ENCODE assay signal across 9 mouse cellular contexts in the genomic region with DNA sequence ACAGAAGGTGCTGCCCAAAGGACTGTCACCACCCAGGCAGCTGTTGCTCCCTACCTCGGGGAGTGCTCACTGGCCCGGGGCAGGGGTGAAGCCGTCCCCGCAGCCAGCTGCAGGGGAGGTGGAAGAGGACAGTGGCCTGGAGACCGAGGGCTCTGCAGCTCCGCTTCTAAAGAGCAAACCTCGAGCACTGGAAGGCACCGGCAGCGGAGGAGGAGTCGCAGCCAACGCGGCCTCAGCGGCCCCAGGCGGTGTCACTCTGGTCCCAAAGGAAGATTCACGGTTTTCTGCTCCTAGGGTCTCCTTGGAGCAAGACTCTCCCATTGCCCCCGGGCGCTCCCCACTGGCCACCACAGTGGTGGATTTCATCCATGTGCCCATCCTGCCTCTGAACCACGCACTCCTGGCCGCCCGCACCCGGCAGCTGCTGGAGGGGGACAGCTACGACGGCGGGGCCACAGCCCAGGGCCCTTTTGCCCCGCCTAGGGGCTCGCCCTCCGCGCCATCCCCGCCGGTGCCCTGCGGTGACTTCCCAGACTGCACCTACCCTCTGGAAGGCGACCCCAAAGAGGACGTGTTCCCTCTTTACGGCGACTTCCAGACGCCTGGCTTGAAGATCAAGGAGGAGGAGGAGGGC. TPM values are rescaled to one million over a fixed set of nuclear protein-coding genes. Genes with fewer than 3 reads are reported as not detected.
DNase-seq lines count a peak whose midpoint lies in the region; ATAC-seq and TF ChIP-seq lines count a peak whose summit lies in the region.
"Had no signal": no experiment of that assay in that cellular context is flagged by ENCODE, and none has a peak within 500 bp of the region (broad histone marks: within the 10 kb centered on the region; RNA-seq: fewer than 3 reads in every experiment).

No protein-coding gene starts in this region.

- peaks cover 2 to 7% of the 10 kb centered on the region in 2 experiments; a peak in 3 of 4 replicates for H3K4me1 ChIP-seq in ES-E14 (ENCODE audit: control insufficient read depth in 2 of 2, insufficient read depth in 2 of 2, low read length in 2 of 2, poor library complexity in 1 of 2)
- peaks cover 21% of the 10 kb centered on the region for H3K4me1 ChIP-seq in hindbrain, embryonic 12.5 days
- peaks cover 24% of the 10 kb centered on the region for H3K4me1 ChIP-seq in midbrain, embryonic 10.5 days
- peaks cover 21% of the 10 kb centered on the region for H3K4me1 ChIP-seq in stomach, embryonic 15.5 days

- peak overlapping the region; percentile 59 for H3K9ac ChIP-seq in ES-E14 (ENCODE audit: insufficient read depth, low read depth, low read length, poor library complexity, severe bottlenecking)
- H3K9ac ChIP-seq in hindbrain, embryonic 12.5 days: peak overlapping the region; percentile 64
- H3K9ac ChIP-seq in stomach, embryonic 15.5 days: no peak overlapping the region

- 0 out of 2 replicates have a peak, but pooled peaks have one; percentile 39 for ATAC-seq in erythroid progenitor cell, adult 5-6 weeks (replicated peaks; ENCODE audit: low FRiP score, poor library complexity, severe bottlenecking)
- peak; percentile 41 for ATAC-seq in hindbrain, embryonic 12.5 days (ENCODE audit: low FRiP score)
- ATAC-seq in stomach, embryonic 15.5 days (ENCODE audit: insufficient read depth, low FRiP score, low read depth): peak; percentile 15

- DNase-seq in ES-E14 (ENCODE audit: low read depth, low spot score): peak; percentile 22
- DNase-seq in adrenal gland, postnatal 36 days: peak; percentile 17 to 20
- peak; percentile 36 to 38 for DNase-seq in left cerebral cortex, postnatal 25 days (ENCODE audit: low spot score in 2 of 2)
- peak; percentile 64 for DNase-seq in midbrain, embryonic 10.5 days (ENCODE audit: low spot score)
- no peak for DNase-seq in adipocyte (ENCODE audit: low spot score)

- no peak overlapping the region for H3K27ac ChIP-seq in ES-E14 (ENCODE audit: insufficient read depth, low read depth, low read length, poor library complexity, severe bottlenecking)
- H3K27ac ChIP-seq in hindbrain, embryonic 12.5 days: no peak overlapping the region
- peak overlapping the region; percentile 67 for H3K27ac ChIP-seq in midbrain, embryonic 10.5 days (replicated peaks)
- no peak overlapping the region for H3K27ac ChIP-seq in stomach, embryonic 15.5 days

- in situ Hi-C loops in ES-E14 (cut with MboI; ENCODE audit: low sequenced_read_pairs in 2 of 2, unreplicated experiment in 2 of 2): no loop called here

- 1% methylated on average over 36 of the region's 36 CpGs for WGBS in hindbrain, embryonic 12.5 days
- under 1% methylated on average over 36 of the region's 36 CpGs for WGBS in midbrain, embryonic 10.5 days
- WGBS in stomach, embryonic 15.5 days: under 1% methylated on average over 30 of the region's 36 CpGs

- intact Hi-C loops in left cerebral cortex, postnatal 25 days (cut with DNase I): loop anchor here (5.0 kb wide), 1 partner anchor 199 kb away; no protein-coding TSS in a partner anchor

- H3K36me3 ChIP-seq in ES-E14 (ENCODE audit: control insufficient read depth, insufficient read depth, low read length, poor library complexity, severe bottlenecking): no peaks in the 10 kb centered on the region
- no peaks in the 10 kb centered on the region for H3K36me3 ChIP-seq in hindbrain, embryonic 12.5 days
- H3K36me3 ChIP-seq in midbrain, embryonic 10.5 days: no peaks in the 10 kb centered on the region
- no peaks in the 10 kb centered on the region for H3K36me3 ChIP-seq in stomach, embryonic 15.5 days

- H3K4me3 ChIP-seq in ES-E14 (ENCODE audit: insufficient read depth in 1 of 2, low read depth in 1 of 2, low read length in 2 of 2, poor library complexity in 1 of 2, severe bottlenecking in 1 of 2): peak overlapping the region; percentile 69 to 73
- H3K4me3 ChIP-seq in hindbrain, embryonic 12.5 days: peak overlapping the region; percentile 67
- peak overlapping the region; percentile 73 for H3K4me3 ChIP-seq in midbrain, embryonic 10.5 days
- peak overlapping the region; percentile 53 for H3K4me3 ChIP-seq in stomach, embryonic 15.5 days (replicated peaks)
- H3K4me3 ChIP-seq: myocyte had no signal

- peak overlapping the region; percentile 94 for H3K4me2 ChIP-seq in hindbrain, embryonic 12.5 days (replicated peaks)
- H3K4me2 ChIP-seq in stomach, embryonic 15.5 days: peak overlapping the region; percentile 97

- H3K9me3 ChIP-seq in ES-E14 (ENCODE audit: control insufficient read depth, insufficient read depth, low read depth, low read length): no peaks in the 10 kb centered on the region
- H3K9me3 ChIP-seq in hindbrain, embryonic 12.5 days (replicated peaks): no peaks in the 10 kb centered on the region
- H3K9me3 ChIP-seq in midbrain, embryonic 10.5 days (replicated peaks): no peaks in the 10 kb centered on the region
- H3K9me3 ChIP-seq in stomach, embryonic 15.5 days: no peaks in the 10 kb centered on the region

- H3K27me3 ChIP-seq in hindbrain, embryonic 12.5 days: peaks cover 57% of the 10 kb centered on the region
- peaks cover 56% of the 10 kb centered on the region for H3K27me3 ChIP-seq in midbrain, embryonic 10.5 days (ENCODE audit: low read depth, poor library complexity, severe bottlenecking)
- peaks cover 26% of the 10 kb centered on the region for H3K27me3 ChIP-seq in stomach, embryonic 15.5 days (replicated peaks)

TF ChIP-seq in ES-E14, 5 proteins besides CTCF, POLR2A, EP300 and RAD21:
- TF ChIP-seq ZC3H11A (IDR thresholded peaks at IDR 0.05; ENCODE audit: borderline replicate concordance, low read depth, low read length) (no peak), CHD2 (IDR thresholded peaks at IDR 0.05; ENCODE audit: low read depth, low read length) (no peak), HCFC1 (IDR thresholded peaks at IDR 0.05; ENCODE audit: borderline replicate concordance, insufficient read depth, low read length) (no peak)

RNA-seq across cellular contexts. Expression of a gene that starts 1.5 kb away (rescaled TPM):
- total RNA-seq in ES-E14 (2012; rRNA removed): 0.27 and 0.48 TPM in 2 replicates
- total RNA-seq in adrenal gland, postnatal 36 days (2021): under 1 TPM; 0.07 to 0.13 TPM
- total RNA-seq in erythroid progenitor cell, adult 5-6 weeks (2015; ENCODE audit: low replicate concordance): not detected in 2 replicates
- not detected in 2 replicates for total RNA-seq in erythroid progenitor cell, adult 5-6 weeks (2017; ENCODE audit: low replicate concordance)
- polyA plus RNA-seq in hindbrain, embryonic 12.5 days (2016; fragmentation: Nextera tagmentation; extraction: Ambion mirVana): 0.59 and 0.87 TPM in 2 replicates
- total RNA-seq in left cerebral cortex, postnatal 25 days (2021): 10 to 100 TPM; 19.2 to 20.1 TPM
- 0.04 and 0.07 TPM in 2 replicates for polyA plus RNA-seq in midbrain, embryonic 10.5 days (2016; fragmentation: Nextera tagmentation; extraction: Ambion mirVana)
- polyA plus RNA-seq in stomach, embryonic 15.5 days (2015; fragmentation: Nextera tagmentation; extraction: Ambion mirVana): 0.30 and 0.34 TPM in 2 replicates
- polyA plus RNA-seq: myocyte had no signal

Comparison
In these comparisons a context has a peak if more than half of its experiments do, and no peak if none do; other contexts are left out.
1. RNA of a gene that starts 1.5 kb away (total RNA-seq): 19.2 to 20.1 TPM in left cerebral cortex, postnatal 25 days; 0.27 to 0.48 TPM in ES-E14, 0.07 to 0.13 TPM in adrenal gland, postnatal 36 days and not detected in erythroid progenitor cell, adult 5-6 weeks; every median in the first group is over 10 times any median in the second.
2. Peak in every context shown above with its lines, with median percentiles within 50 percentile points of each other: H3K4me3 ChIP-seq and ATAC-seq.